In genomic region chr19:10293987-10294386, GRCm38 (mm10) we compare ENCODE assay signal across 10 mouse cellular contexts. TPM values are rescaled to one million over a fixed set of nuclear protein-coding genes. Genes with fewer than 3 reads are reported as not detected.
DNase-seq lines count a peak whose midpoint lies in the region; ATAC-seq and TF ChIP-seq lines count a peak whose summit lies in the region.
"Had no signal": no experiment of that assay in that cellular context is flagged by ENCODE, and none has a peak within 500 bp of the region (broad histone marks: within the 10 kb centered on the region; RNA-seq: fewer than 3 reads in every experiment).

No protein-coding gene starts in this region.

- TF ChIP-seq EP300 in stomach, postnatal 0 days (optimal IDR thresholded peaks at IDR 0.05) = no peak

- WGBS in kidney, embryonic 14.5 days = 91% methylated on average over 5 of the region's 5 CpGs
- WGBS in spleen, adult 2 months = 89% methylated on average over 5 of the region's 5 CpGs
- 59% methylated on average over 5 of the region's 5 CpGs for WGBS in limb, embryonic 12.5 days
- 92% methylated on average over 5 of the region's 5 CpGs for WGBS in stomach, postnatal 0 days

- ATAC-seq in kidney, embryonic 14.5 days (ENCODE audit: low FRiP score, low TSS enrichment) = no peak
- no peak for ATAC-seq in limb, embryonic 12.5 days (ENCODE audit: insufficient number of reproducible peaks, insufficient read depth, low FRiP score, low TSS enrichment, low read depth)
- ATAC-seq in stomach, postnatal 0 days (ENCODE audit: low FRiP score, low TSS enrichment) = no peak
- ATAC-seq in CD4-positive, CD25-positive, alpha-beta regulatory T cell, adult 4 months = no peak

- H3K27ac ChIP-seq in kidney, embryonic 14.5 days (ENCODE audit: low read depth, low read length) = peak overlapping the region; percentile 76; the same call in 1 of the 2 replicates
- 0 out of 2 replicates have a peak overlapping the region, but pooled peaks have one; percentile 68 for H3K27ac ChIP-seq in spleen, adult 2 months (ENCODE audit: insufficient read depth, low read length)
- H3K27ac ChIP-seq in limb, embryonic 12.5 days = peak overlapping the region; percentile 91; the same call in 1 of the 2 replicates
- peak overlapping the region; percentile 95 for H3K27ac ChIP-seq in stomach, postnatal 0 days (replicated peaks)

- H3K4me1 ChIP-seq in kidney, embryonic 14.5 days (ENCODE audit: control insufficient read depth, insufficient read depth, low read length) = peaks cover 71% of the 10 kb centered on the region
- no peaks in the 10 kb centered on the region; the same call in 1 of the 2 replicates for H3K4me1 ChIP-seq in spleen, adult 2 months (ENCODE audit: control insufficient read depth, insufficient read depth, insufficient read length)
- peaks cover 59% of the 10 kb centered on the region for H3K4me1 ChIP-seq in limb, embryonic 12.5 days (replicated peaks)
- H3K4me1 ChIP-seq in stomach, postnatal 0 days (replicated peaks; ENCODE audit: control insufficient read depth, insufficient read depth) = peaks cover 34% of the 10 kb centered on the region

- H3K36me3 ChIP-seq in kidney, embryonic 14.5 days (ENCODE audit: control insufficient read depth, insufficient read depth, low read length) = no peaks in the 10 kb centered on the region
- no peaks in the 10 kb centered on the region for H3K36me3 ChIP-seq in spleen, adult 2 months (ENCODE audit: control insufficient read depth, insufficient read depth, low read length)
- H3K36me3 ChIP-seq in limb, embryonic 12.5 days = no peaks in the 10 kb centered on the region
- no peaks in the 10 kb centered on the region for H3K36me3 ChIP-seq in stomach, postnatal 0 days (ENCODE audit: control insufficient read depth, insufficient read depth, low read length)

- no peaks in the 10 kb centered on the region for H3K27me3 ChIP-seq in kidney, embryonic 14.5 days (ENCODE audit: control insufficient read depth, insufficient read depth, low read length)
- H3K27me3 ChIP-seq in spleen, adult 2 months (ENCODE audit: control insufficient read depth, insufficient read depth, low read length) = no peaks in the 10 kb centered on the region
- H3K27me3 ChIP-seq in limb, embryonic 12.5 days = peaks cover 10% of the 10 kb centered on the region; the same call in 1 of the 2 replicates
- H3K27me3 ChIP-seq in stomach, postnatal 0 days (ENCODE audit: control insufficient read depth, insufficient read depth, low read length) = no peaks in the 10 kb centered on the region

- no peak overlapping the region for H3K4me3 ChIP-seq in kidney, embryonic 14.5 days (ENCODE audit: low read length)
- no peak overlapping the region for H3K4me3 ChIP-seq in spleen, adult 2 months (ENCODE audit: extremely low read depth, insufficient read depth, insufficient read length)
- H3K4me3 ChIP-seq in limb, embryonic 12.5 days (replicated peaks) = no peak overlapping the region
- H3K4me3 ChIP-seq in stomach, postnatal 0 days (ENCODE audit: low read depth, low read length) = no peak overlapping the region

- H3K4me2 ChIP-seq in kidney, embryonic 14.5 days (replicated peaks; ENCODE audit: low read depth, low read length) = no peak overlapping the region
- peak overlapping the region; percentile 45; the same call in 1 of the 2 replicates for H3K4me2 ChIP-seq in limb, embryonic 12.5 days
- no peak overlapping the region for H3K4me2 ChIP-seq in stomach, postnatal 0 days (replicated peaks; ENCODE audit: low read depth)

- TF ChIP-seq POLR2A in spleen, adult 2 months (IDR thresholded peaks at IDR 0.05; ENCODE audit: low read depth, low read length) = no peak

- no peak overlapping the region for H3K9ac ChIP-seq in kidney, embryonic 14.5 days (ENCODE audit: low read depth, low read length)
- H3K9ac ChIP-seq in limb, embryonic 12.5 days (replicated peaks) = no peak overlapping the region
- H3K9ac ChIP-seq in stomach, postnatal 0 days (ENCODE audit: low read length) = no peak overlapping the region
- H3K9ac ChIP-seq: liver, postnatal 0 days had no signal

- no peaks in the 10 kb centered on the region for H3K9me3 ChIP-seq in kidney, embryonic 14.5 days (ENCODE audit: control insufficient read depth, low read length)
- H3K9me3 ChIP-seq in limb, embryonic 12.5 days = no peaks in the 10 kb centered on the region
- H3K9me3 ChIP-seq in stomach, postnatal 0 days (ENCODE audit: control insufficient read depth, low read length) = no peaks in the 10 kb centered on the region

- no peak for TF ChIP-seq CTCF in spleen, adult 2 months (IDR thresholded peaks at IDR 0.05; ENCODE audit: extremely low read depth, insufficient read depth, insufficient read length, insufficient replicate concordance)
- TF ChIP-seq CTCF in stomach, postnatal 0 days (IDR thresholded peaks at IDR 0.05; ENCODE audit: low read depth) = no peak

- DNase-seq in kidney, postnatal 36 days = no peak
- no peak for DNase-seq in spleen, adult 2 months (ENCODE audit: low read depth in 1 of 2, low spot score in 2 of 2)
- DNase-seq in spleen, adult 18-20 months = no peak
- DNase-seq in stomach, postnatal 0 days (ENCODE audit: low spot score) = no peak
- no peak for DNase-seq in B cell, adult 2 months
- DNase-seq: liver, postnatal 0 days; right cerebral cortex, postnatal 14 days had no signal

RNA-seq across cellular contexts. Expression of gene Dagla, which starts 10.7 kb away (rescaled TPM):
- 2.2 and 3.0 TPM in 2 replicates for polyA plus RNA-seq in kidney, embryonic 14.5 days (2014; fragmentation: Nextera tagmentation; extraction: Ambion mirVana)
- 4.4 and 5.5 TPM in 2 replicates for polyA plus RNA-seq in spleen, adult 2 months (2012; rRNA removed)
- polyA plus RNA-seq in limb, embryonic 12.5 days (2016; fragmentation: Nextera tagmentation; extraction: Ambion mirVana) = 1.8 and 2.4 TPM in 2 replicates
- polyA plus RNA-seq in stomach, postnatal 0 days (2015; fragmentation: Nextera tagmentation; extraction: Ambion mirVana) = 1.3 and 1.7 TPM in 2 replicates
- not detected for polyA plus RNA-seq in CD4-positive, CD25-positive, alpha-beta regulatory T cell, adult 4 months (2017; shearing (Covaris generic))

RNA-seq across cellular contexts. Expression of gene Myrf, which starts 53.4 kb away (rescaled TPM):
- polyA plus RNA-seq in kidney, embryonic 14.5 days (2014; fragmentation: Nextera tagmentation; extraction: Ambion mirVana) = 3.9 and 6.4 TPM in 2 replicates
- polyA plus RNA-seq in spleen, adult 2 months (2012; rRNA removed) = 2.3 and 3.8 TPM in 2 replicates
- polyA plus RNA-seq in limb, embryonic 12.5 days (2016; fragmentation: Nextera tagmentation; extraction: Ambion mirVana) = 2.6 and 2.7 TPM in 2 replicates
- 9.6 and 10.7 TPM in 2 replicates for polyA plus RNA-seq in stomach, postnatal 0 days (2015; fragmentation: Nextera tagmentation; extraction: Ambion mirVana)
- under 1 TPM in 1 of 2 experiments, not detected in 1; 0.19 TPM for polyA plus RNA-seq in CD4-positive, CD25-positive, alpha-beta regulatory T cell, adult 4 months (2017; shearing (Covaris generic))
